In the genomic region with DNA sequence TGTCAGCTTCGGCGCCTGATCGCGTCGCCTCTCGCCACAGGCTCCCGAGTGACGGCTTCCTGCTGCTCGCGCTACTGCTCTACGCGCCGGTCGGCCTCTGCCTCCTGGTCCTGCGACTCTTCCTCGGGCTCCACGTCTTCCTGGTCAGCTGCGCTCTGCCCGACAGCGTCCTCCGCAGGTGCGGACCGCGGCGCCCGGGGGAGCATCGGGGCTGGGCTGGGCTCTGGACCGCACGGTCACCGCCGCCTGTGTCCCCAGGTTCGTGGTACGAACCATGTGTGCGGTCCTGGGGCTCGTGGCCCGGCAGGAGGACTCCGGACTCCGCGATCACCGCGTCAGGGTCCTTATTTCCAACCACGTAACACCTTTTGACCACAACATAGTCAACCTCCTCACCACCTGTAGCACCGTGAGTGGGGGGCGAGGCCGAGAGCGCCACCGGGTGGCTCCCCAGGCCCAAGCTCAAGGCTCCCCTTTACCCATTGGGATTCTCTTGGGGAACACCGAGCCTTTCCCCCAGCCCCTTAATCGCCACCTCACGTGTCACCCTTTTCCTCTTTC, we compare ENCODE assay signal across 8 mouse cellular contexts. TPM values are rescaled to one million over a fixed set of nuclear protein-coding genes. Genes with fewer than 3 reads are reported as not detected.
DNase-seq lines count a peak whose midpoint lies in the region; ATAC-seq lines count a peak whose summit lies in the region.

Gene Htra2, minus strand, starts transcription at position 403 of the 561 bp plus-strand sequence.

- peak within 1 kb of the TSS; percentile 85 for H3K4me2 ChIP-seq in hindbrain, embryonic 14.5 days (replicated peaks)
- H3K4me2 ChIP-seq in limb, embryonic 12.5 days = peak within 1 kb of the TSS; percentile 73
- H3K4me2 ChIP-seq in midbrain, embryonic 14.5 days (ENCODE audit: low read length) = peak within 1 kb of the TSS; percentile 93

- peaks cover 28% of the 10 kb centered on the region for H3K36me3 ChIP-seq in hindbrain, embryonic 14.5 days (replicated peaks; ENCODE audit: control insufficient read depth, insufficient read depth)
- H3K36me3 ChIP-seq in limb, embryonic 12.5 days = peaks cover 45% of the 10 kb centered on the region
- H3K36me3 ChIP-seq in midbrain, embryonic 14.5 days (ENCODE audit: control insufficient read depth, insufficient read depth, low read length) = peaks cover 32% of the 10 kb centered on the region

- peak within 1 kb of the TSS; percentile 87 for H3K27ac ChIP-seq in hindbrain, embryonic 14.5 days
- peak within 1 kb of the TSS; percentile 93 for H3K27ac ChIP-seq in limb, embryonic 12.5 days
- H3K27ac ChIP-seq in midbrain, embryonic 14.5 days (replicated peaks; ENCODE audit: low read depth, low read length) = peak within 1 kb of the TSS; percentile 85

- peak within 1 kb of the TSS; percentile 93 for H3K9ac ChIP-seq in hindbrain, embryonic 14.5 days
- peak within 1 kb of the TSS; percentile 88 for H3K9ac ChIP-seq in limb, embryonic 12.5 days (replicated peaks)
- H3K9ac ChIP-seq in midbrain, embryonic 14.5 days (replicated peaks; ENCODE audit: low read length) = peak within 1 kb of the TSS; percentile 92

- peaks cover 23% of the 10 kb centered on the region for H3K4me1 ChIP-seq in hindbrain, embryonic 14.5 days (replicated peaks; ENCODE audit: control insufficient read depth, insufficient read depth, low read length)
- peaks cover 23% of the 10 kb centered on the region for H3K4me1 ChIP-seq in limb, embryonic 12.5 days (replicated peaks)
- H3K4me1 ChIP-seq in midbrain, embryonic 14.5 days (ENCODE audit: control insufficient read depth, insufficient read depth, low read length) = peaks cover 19% of the 10 kb centered on the region

- ATAC-seq in hindbrain, embryonic 14.5 days (ENCODE audit: low FRiP score) = peak; percentile 11
- ATAC-seq in limb, embryonic 12.5 days (ENCODE audit: insufficient number of reproducible peaks, insufficient read depth, low FRiP score, low TSS enrichment, low read depth) = peak; percentile 4; the same call in 1 of the 2 replicates
- ATAC-seq in midbrain, embryonic 14.5 days (ENCODE audit: low FRiP score, low TSS enrichment) = no peak; the same call in 1 of the 2 replicates

- H3K9me3 ChIP-seq in hindbrain, embryonic 14.5 days (ENCODE audit: control insufficient read depth, low read length) = no peaks in the 10 kb centered on the region
- no peaks in the 10 kb centered on the region for H3K9me3 ChIP-seq in limb, embryonic 12.5 days
- no peaks in the 10 kb centered on the region for H3K9me3 ChIP-seq in midbrain, embryonic 14.5 days (ENCODE audit: control insufficient read depth, low read length)

- DNase-seq in embryo, embryonic 10 days (ENCODE audit: low spot score) = peak; percentile 50
- DNase-seq in embryo, embryonic 9.5 days (ENCODE audit: extremely low spot score) = no peak
- DNase-seq in adrenal gland, postnatal 36 days = peak; percentile 43 to 55
- DNase-seq in gastrocnemius, adult 8-10 months (ENCODE audit: low spot score in 2 of 2) = no peak
- DNase-seq in hindbrain, embryonic 14.5 days (ENCODE audit: low spot score) = no peak
- DNase-seq in midbrain, embryonic 14.5 days = peak; percentile 37
- DNase-seq in right cerebral cortex, postnatal 4 days = no peak

- H3K4me3 ChIP-seq in hindbrain, embryonic 14.5 days (replicated peaks; ENCODE audit: low read length) = peak within 1 kb of the TSS; percentile 95
- peak within 1 kb of the TSS; percentile 97 for H3K4me3 ChIP-seq in limb, embryonic 12.5 days (replicated peaks)
- peak within 1 kb of the TSS; percentile 86 for H3K4me3 ChIP-seq in midbrain, embryonic 14.5 days (replicated peaks; ENCODE audit: low read depth, low read length)

- under 1% methylated on average over 50 of the region's 50 CpGs for WGBS in hindbrain, embryonic 14.5 days
- under 1% methylated on average over 49 of the region's 50 CpGs for WGBS in limb, embryonic 12.5 days
- under 1% methylated on average over 50 of the region's 50 CpGs for WGBS in midbrain, embryonic 14.5 days

- H3K27me3 ChIP-seq in hindbrain, embryonic 14.5 days (ENCODE audit: control insufficient read depth, insufficient read depth, low read length) = no peaks in the 10 kb centered on the region
- peaks cover 11% of the 10 kb centered on the region for H3K27me3 ChIP-seq in limb, embryonic 12.5 days
- H3K27me3 ChIP-seq in midbrain, embryonic 14.5 days (ENCODE audit: control insufficient read depth, insufficient read depth, low read length) = no peaks in the 10 kb centered on the region

RNA-seq across cellular contexts. Expression of gene Htra2, which starts in this region (rescaled TPM):
- 10 to 100 TPM; 51.8 to 58.4 TPM for total RNA-seq in adrenal gland, postnatal 36 days (2021)
- 10 to 100 TPM; 16.6 to 16.9 (median 16.7) TPM for total RNA-seq in gastrocnemius, adult 8-10 months (2022)
- 40.4 and 42.9 TPM in 2 replicates for polyA plus RNA-seq in hindbrain, embryonic 14.5 days (2014; fragmentation: Nextera tagmentation; extraction: Ambion mirVana)
- 68.7 and 75.5 TPM in 2 replicates for polyA plus RNA-seq in limb, embryonic 12.5 days (2016; fragmentation: Nextera tagmentation; extraction: Ambion mirVana)
- 38.5 and 53.1 TPM in 2 replicates for polyA plus RNA-seq in midbrain, embryonic 14.5 days (2014; fragmentation: Nextera tagmentation; extraction: Ambion mirVana)

Comparison
In these comparisons a context has a peak if more than half of its experiments do, and no peak if none do; other contexts are left out.
1. DNase-seq: peak in embryo, embryonic 10 days (single experiment), adrenal gland, postnatal 36 days (2 of 2) and midbrain, embryonic 14.5 days (single experiment); none in embryo, embryonic 9.5 days (single experiment), gastrocnemius, adult 8-10 months (0 of 2), hindbrain, embryonic 14.5 days (single experiment) and right cerebral cortex, postnatal 4 days (single experiment).
2. Peak in every context shown above with its lines, with median percentiles within 50 percentile points of each other: H3K27ac ChIP-seq, H3K4me2 ChIP-seq, H3K4me3 ChIP-seq and H3K9ac ChIP-seq.